Mouse (Mus musculus) thymus, adult 2 months (tissue): ENCODE measurements around the gene Spsb3.

Experiments
- CTCF ChIP-seq: fragments of 200-500 bp; IDR thresholded peaks from 2 replicates; pipeline ENCODE4 v1.5.1; 2012; ENCODE audit warnings: mild to moderate bottlenecking, control low read depth, low read length, moderate library complexity, borderline replicate concordance; ENCODE audit not compliant: control insufficient read depth, poor library complexity, insufficient read depth; ENCODE audit errors: extremely low read depth
- POLR2A ChIP-seq: fragments of 200-500 bp; IDR thresholded peaks from 2 replicates; pipeline ENCODE4 v1.6.1; 2012; ENCODE audit warnings: mild to moderate bottlenecking, low read length, control low read depth, moderate library complexity; ENCODE audit not compliant: control insufficient read depth, poor library complexity, insufficient read depth; ENCODE audit errors: extremely low read depth

- TF ChIP-seq POLR2A (no peak), CTCF (no peak)
These were observed 11.8 kb downstream of the Spsb3 start for GRCm38 (mm10) chr17:24898041-24898854.
